Mouse (Mus musculus) megakaryocyte, adult 5-6 weeks (primary cell): ENCODE results near the gene Npas3. TPM values are rescaled to one million over a fixed set of nuclear protein-coding genes. Genes with fewer than 3 reads are reported as not detected.

Experiments used
- ATAC-seq: 2 replicates; pipeline ENCODE4 v1.8.0; 2016; ENCODE audit warnings: mild to moderate bottlenecking, inconsistent platforms; ENCODE audit not compliant: poor library complexity, severe bottlenecking
- total RNA-seq, 2 experiments: library from RNA; stranded (forward) in 1 of 2; stranded (reverse) in 1 of 2; fragments of 153-499, 151-499 nt in 1 of 2; fragments of 221-1000, 200-1000 nt in 1 of 2; gene quantifications; 2 replicates each; pipeline versions ENCODE4 v1.2.3 to v1.2.4; 2015 to 2017

Gene Npas3
- total RNA-seq, 2 experiments from 2014 or later, result not detected

DNA sequence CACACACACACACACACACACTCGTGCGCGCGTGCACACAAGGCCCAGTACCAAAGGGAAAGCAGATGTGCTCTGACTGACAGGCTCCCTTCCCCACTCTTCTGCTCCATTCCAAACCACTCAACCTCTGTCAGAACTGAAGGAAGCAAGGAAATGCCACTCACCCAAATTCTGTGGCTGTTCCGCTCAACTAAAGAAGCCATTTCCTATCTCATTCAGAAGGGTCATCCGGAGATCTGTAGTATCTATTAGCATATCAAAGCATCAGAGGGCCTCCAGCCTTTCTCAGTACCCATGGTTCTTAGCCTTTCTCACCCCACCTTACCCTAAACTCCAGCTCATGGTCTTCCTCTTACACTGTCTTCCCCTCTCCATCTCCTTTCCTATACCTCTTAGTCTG, 854.0 kb downstream of the Npas3 start:
- no peak for ATAC-seq

DNA sequence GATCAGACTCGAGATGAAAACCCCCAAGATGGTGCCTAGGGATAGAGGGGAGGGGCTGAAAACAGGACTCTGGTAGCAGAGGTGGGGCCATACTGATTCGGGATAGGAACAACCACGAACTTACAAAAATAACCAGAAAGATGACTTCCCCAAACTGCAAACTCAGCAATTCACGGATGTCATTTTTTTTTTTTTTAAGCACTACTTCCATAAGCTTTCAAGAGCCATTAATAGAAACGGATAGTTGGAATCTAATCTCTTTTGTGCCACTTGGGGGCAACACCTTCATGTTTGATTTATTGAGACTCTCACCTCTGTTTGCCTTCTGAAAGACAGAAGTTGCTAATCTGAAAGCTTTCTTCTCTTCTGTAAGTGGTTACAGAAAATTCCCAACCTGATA, 857.1 kb downstream of the Npas3 start:
- ATAC-seq, result no peak

DNA sequence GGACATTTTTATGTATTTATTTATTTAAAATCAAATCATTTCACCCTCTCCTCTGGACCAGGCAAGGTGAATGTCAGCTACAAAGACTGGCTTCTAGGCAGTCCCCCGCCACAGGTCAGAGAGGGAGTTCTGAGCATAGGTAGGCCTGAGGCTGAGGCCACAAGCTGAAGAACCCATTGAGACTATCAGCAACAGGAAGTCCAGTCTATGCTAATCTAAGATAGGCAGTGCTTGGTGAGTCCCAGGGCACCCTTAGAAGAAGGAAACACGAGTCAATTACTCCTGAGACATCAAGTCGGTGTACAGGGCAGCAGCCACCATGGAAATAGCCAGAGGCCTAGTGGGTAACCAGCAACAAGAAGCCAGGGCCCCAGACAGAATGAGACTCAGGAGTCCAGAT, 857.5 kb downstream of the Npas3 start:
- no peak for ATAC-seq

DNA sequence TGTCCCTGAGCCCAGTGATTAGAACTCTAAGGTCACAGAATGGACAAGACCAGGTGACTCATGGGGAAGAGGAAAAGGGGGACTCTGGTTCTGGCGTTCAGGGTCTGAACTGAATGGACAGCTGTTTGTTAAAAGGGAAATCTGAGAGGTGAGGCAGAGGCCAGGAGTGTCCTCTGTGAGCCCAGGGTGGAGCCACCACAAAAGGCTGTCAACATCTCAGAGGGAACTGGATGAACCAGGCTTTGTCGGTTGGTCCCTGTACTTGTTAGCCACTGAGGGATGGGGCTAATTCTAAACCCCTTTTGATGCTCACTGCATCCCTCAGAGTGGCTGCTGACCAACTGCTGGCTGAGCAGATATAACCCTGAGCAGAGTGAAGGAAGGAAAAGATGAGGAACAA, 861.9 kb downstream of the Npas3 start:
- ATAC-seq, result no peak

DNA sequence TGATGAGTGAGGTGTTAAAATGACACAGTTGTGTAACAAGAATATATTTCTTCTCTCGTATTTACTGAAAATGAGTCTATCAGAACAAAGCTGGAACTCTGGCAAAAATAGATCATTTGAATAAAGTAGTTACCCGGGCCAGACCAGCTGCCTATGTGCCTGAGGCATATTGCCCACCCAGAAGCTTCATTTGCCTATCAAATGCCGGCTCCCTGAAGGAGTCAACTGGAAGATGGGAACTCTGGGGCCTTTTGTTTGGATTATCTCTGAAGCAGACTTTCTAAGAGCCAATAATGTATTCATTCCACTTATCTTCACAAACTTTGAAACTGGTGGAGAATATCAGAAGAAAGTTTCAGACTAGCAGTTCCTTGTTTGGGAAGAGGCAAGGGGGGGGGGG, 862.5 kb downstream of the Npas3 start:
- ATAC-seq, result no peak

DNA sequence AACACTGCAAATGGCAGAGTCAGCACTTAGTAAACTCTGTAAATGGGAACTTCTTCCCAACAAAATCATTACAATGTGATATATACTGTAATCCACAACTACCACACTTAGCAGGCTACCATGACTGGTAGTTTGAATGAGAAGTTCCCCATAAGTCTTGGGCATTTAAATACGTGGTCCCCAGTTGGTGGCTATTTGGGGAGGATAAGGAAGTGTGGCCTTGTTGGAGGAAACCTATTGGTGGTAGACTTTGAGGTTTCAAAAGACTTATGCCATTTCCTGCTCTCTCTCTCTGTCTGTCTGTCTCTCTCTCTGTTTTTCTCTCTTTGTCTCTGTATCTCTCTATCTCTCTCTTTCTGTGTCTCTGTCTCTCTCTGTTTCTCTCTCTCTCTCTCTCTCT, 871.9 kb downstream of the Npas3 start:
- no peak for ATAC-seq

DNA sequence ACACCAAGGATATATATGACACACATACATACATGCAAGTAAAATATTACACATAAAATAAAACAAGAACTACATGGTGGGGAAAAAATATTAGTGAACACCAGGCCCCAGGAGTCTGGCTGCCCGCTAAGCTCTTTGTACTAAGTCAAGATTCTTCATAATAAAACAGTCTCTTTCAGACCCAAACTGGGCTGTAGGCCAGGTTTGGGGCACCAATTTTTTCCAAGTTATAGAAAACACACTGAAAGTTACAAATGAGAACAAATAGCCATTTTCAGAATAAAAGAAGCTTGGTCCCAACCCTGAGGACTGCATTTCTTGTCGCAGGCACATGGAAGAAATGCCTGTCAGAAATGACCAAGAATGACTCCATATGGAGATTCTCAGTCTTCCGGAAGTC, 872.8 kb downstream of the Npas3 start:
- no peak for ATAC-seq
